Mouse (Mus musculus) activated CD4-positive, CD25-positive, alpha-beta regulatory T cell, adult 4 months (primary cell): Measurements from ENCODE around the gene Gm21985. TPM values are rescaled to one million over a fixed set of nuclear protein-coding genes. Genes with fewer than 3 reads are reported as not detected.

Experiments used
- ATAC-seq: one replicate; pipeline ENCODE4 v1.8.0; 2017
- polyA plus RNA-seq, 2 experiments: library from polyadenylated mRNA; unstranded; fragments of 100-300 nt; shearing (Covaris generic); gene quantifications; one replicate each; pipeline ENCODE4 v1.2.1; 2017

The Gm21985 gene
- polyA plus RNA-seq: not detected

- peak; percentile 19 for ATAC-seq
Observed at GRCm38 (mm10) chr2:112266242-112266592, at the start of gene Gm21985. Gm21985 (plus strand) TSS chr2:112266314.

- ATAC-seq: no peak
Observed at GRCm38 (mm10) chr2:112217614-112218013, 48.5 kb upstream of the Gm21985 start.

- no peak for ATAC-seq
Observed at GRCm38 (mm10) chr2:112220880-112221279, 45.2 kb upstream of the Gm21985 start.

GRCm38 (mm10) chr2:112222607-112223006, 43.5 kb upstream of the Gm21985 start:
- peak; percentile 81 for ATAC-seq

GRCm38 (mm10) chr2:112224356-112224755, 41.8 kb upstream of the Gm21985 start:
- no peak for ATAC-seq

- ATAC-seq: no peak
Observed at GRCm38 (mm10) chr2:112232623-112233022, 33.5 kb upstream of the Gm21985 start.

- ATAC-seq: no peak
Observed at GRCm38 (mm10) chr2:112236620-112237019, 29.5 kb upstream of the Gm21985 start.

- no peak for ATAC-seq
Observed at GRCm38 (mm10) chr2:112238006-112238405, 28.1 kb upstream of the Gm21985 start.

GRCm38 (mm10) chr2:112239212-112239934, 26.7 kb upstream of the Gm21985 start, which contains the start of gene Lpcat4:
Lpcat4 (plus strand) TSS chr2:112239468.
- peak; percentile 79 for ATAC-seq

GRCm38 (mm10) chr2:112239935-112240721, 26.0 kb upstream of the Gm21985 start:
- peak; percentile 52 for ATAC-seq

- ATAC-seq: no peak
Observed at GRCm38 (mm10) chr2:112241787-112242186, 24.3 kb upstream of the Gm21985 start.

GRCm38 (mm10) chr2:112245307-112245706, 20.8 kb upstream of the Gm21985 start:
- ATAC-seq: no peak

GRCm38 (mm10) chr2:112246193-112246592, 19.9 kb upstream of the Gm21985 start:
- no peak for ATAC-seq

GRCm38 (mm10) chr2:112247323-112247722, 18.8 kb upstream of the Gm21985 start:
- ATAC-seq: no peak

GRCm38 (mm10) chr2:112249780-112250453, 16.2 kb upstream of the Gm21985 start:
- no peak for ATAC-seq

- ATAC-seq: peak; percentile 48
Observed at GRCm38 (mm10) chr2:112254675-112255515, 11.2 kb upstream of the Gm21985 start.

GRCm38 (mm10) chr2:112259241-112259962, 6.7 kb upstream of the Gm21985 start, which contains the start of gene Nutm1:
Nutm1 (minus strand) TSS chr2:112259291.
- ATAC-seq: no peak

- peak; percentile 60 for ATAC-seq
Observed at GRCm38 (mm10) chr2:112261748-112262653, 4.1 kb upstream of the Gm21985 start, which contains the start of gene Nop10. Nop10 (plus strand) TSS chr2:112261926.

GRCm38 (mm10) chr2:112262779-112263295, 3.3 kb upstream of the Gm21985 start:
- ATAC-seq: no peak

- no peak for ATAC-seq
Observed at GRCm38 (mm10) chr2:112264364-112264763, 1.8 kb upstream of the Gm21985 start.
